Mouse (Mus musculus) G1E (cell line): ENCODE measurements around the gene Kntc1. TPM values are rescaled to one million over a fixed set of nuclear protein-coding genes. Genes with fewer than 3 reads are reported as not detected.

Source experiments
- ATAC-seq: 2 replicates; pipeline ENCODE4 v1.8.0; 2016; ENCODE audit warnings: mild to moderate bottlenecking; ENCODE audit not compliant: insufficient number of reproducible peaks, poor library complexity, low FRiP score, severe bottlenecking; ENCODE audit errors: extremely low read depth
- DNase-seq: peaks from one replicate; pipeline ENCODE4 v3.0.0; 2012; ENCODE audit warnings: low spot score
- H3K27me3 ChIP-seq: 2 replicates; pipeline ENCODE4 v1.6.1; 2012; ENCODE audit warnings: mild to moderate bottlenecking, low read length, inconsistent platforms; ENCODE audit not compliant: insufficient read depth
- H3K36me3 ChIP-seq: replicated peaks from 2 replicates; pipeline ENCODE3; 2012; ENCODE audit warnings: mild to moderate bottlenecking, inconsistent platforms
- H3K4me1 ChIP-seq: 2 replicates; pipeline ENCODE4 v1.6.1; 2012; ENCODE audit warnings: low read depth, low read length, inconsistent platforms, mixed read lengths; ENCODE audit not compliant: insufficient read depth
- H3K4me3 ChIP-seq: 2 replicates; pipeline ENCODE4 v1.5.1; 2012; ENCODE audit warnings: low read depth, mild to moderate bottlenecking, inconsistent platforms, low read length, moderate library complexity, mixed read lengths
- H3K9me3 ChIP-seq: replicated peaks from 2 replicates; pipeline ENCODE4 v1.6.1; 2012; ENCODE audit warnings: inconsistent platforms
- CTCF ChIP-seq: IDR thresholded peaks from 2 replicates; pipeline ENCODE4 v1.5.1; 2012; ENCODE audit warnings: low read depth, low read length, inconsistent platforms, mixed read lengths
- GATA1 ChIP-seq: IDR thresholded peaks from 2 replicates; pipeline ENCODE4 v1.6.1; 2012; ENCODE audit warnings: borderline replicate concordance, low read length, inconsistent platforms, mixed read lengths
- GATA2 ChIP-seq: IDR thresholded peaks from 2 replicates; pipeline ENCODE4 v1.6.1; 2012; ENCODE audit warnings: low read depth, low read length, inconsistent platforms, borderline replicate concordance
- POLR2AphosphoS5 ChIP-seq: IDR thresholded peaks from 2 replicates; pipeline ENCODE4 v1.6.1; 2012; ENCODE audit warnings: low read depth, low read length, inconsistent platforms; ENCODE audit not compliant: insufficient replicate concordance
- TAL1 ChIP-seq: conservative IDR thresholded peaks from 2 replicates; pipeline ENCODE4 v1.6.1; 2012; ENCODE audit warnings: low read depth, low read length, inconsistent platforms, mixed read lengths
- polyA plus RNA-seq: library from polyadenylated mRNA; stranded (reverse); fragments of >175 nt; gene quantifications from 2 replicates; pipeline ENCODE4 v1.2.3, GENCODE M21; 2012
- total RNA-seq, 2 experiments: library from RNA; stranded (forward) in 1 of 2; stranded (reverse) in 1 of 2; fragments of 200-1000 nt in 1 of 2; fragments of >200 nt in 1 of 2; fragmentation: Nextera tagmentation in 1 of 2; gene quantifications; 2 replicates each; pipeline ENCODE4 v1.2.3; 2014 to 2017

Kntc1 gene
- total and polyA plus RNA-seq, 3 experiments, result 3.8 to 117 (median 68.0) TPM

- DNase-seq (no peak), ATAC-seq (no peak)
- TF ChIP-seq GATA2, result no peak
- TF ChIP-seq TAL1, result no peak
- TF ChIP-seq GATA1, result no peak
- no peak for TF ChIP-seq POLR2AphosphoS5
- no peak for TF ChIP-seq CTCF
- Histone ChIP-seq H3K9me3 (no peaks in the 10 kb centered on the region), H3K27me3 (no peaks in the 10 kb centered on the region), H3K4me1 (no peaks in the 10 kb centered on the region), H3K4me3 (no peak overlapping the region), H3K36me3 (peaks cover 93% of the 10 kb centered on the region)
These were observed 43.6 kb downstream of the Kntc1 start for GRCm38 (mm10) chr5:123793081-123793480.

- H3K36me3 ChIP-seq, result peaks cover 96% of the 10 kb centered on the region
- ATAC-seq, result no peak
These were observed 56.8 kb downstream of the Kntc1 start for GRCm38 (mm10) chr5:123806334-123806733.

GRCm38 (mm10) chr5:123808541-123808940, 59.0 kb downstream of the Kntc1 start:
- no peaks in the 10 kb centered on the region for H3K4me1 ChIP-seq
- H3K36me3 ChIP-seq, result peaks cover 96% of the 10 kb centered on the region
- DNase-seq (no peak), ATAC-seq (no peak)
- H3K4me3 ChIP-seq, result no peak overlapping the region
- TF ChIP-seq CTCF (no peak), GATA1 (no peak), POLR2AphosphoS5 (no peak), GATA2 (no peak), TAL1 (no peak)
- H3K27me3 ChIP-seq, result no peaks in the 10 kb centered on the region
- H3K9me3 ChIP-seq, result no peaks in the 10 kb centered on the region

More at GRCm38 (mm10) chr5:123806334-123806733, 56.8 kb downstream of the Kntc1 start:
- Histone ChIP-seq H3K9me3 (no peaks in the 10 kb centered on the region), H3K27me3 (no peaks in the 10 kb centered on the region), H3K4me3 (no peak overlapping the region), H3K4me1 (no peaks in the 10 kb centered on the region)
- TF ChIP-seq GATA2 (no peak), GATA1 (no peak), CTCF (no peak), TAL1 (no peak), POLR2AphosphoS5 (no peak)
- DNase-seq, result no peak

DNA sequence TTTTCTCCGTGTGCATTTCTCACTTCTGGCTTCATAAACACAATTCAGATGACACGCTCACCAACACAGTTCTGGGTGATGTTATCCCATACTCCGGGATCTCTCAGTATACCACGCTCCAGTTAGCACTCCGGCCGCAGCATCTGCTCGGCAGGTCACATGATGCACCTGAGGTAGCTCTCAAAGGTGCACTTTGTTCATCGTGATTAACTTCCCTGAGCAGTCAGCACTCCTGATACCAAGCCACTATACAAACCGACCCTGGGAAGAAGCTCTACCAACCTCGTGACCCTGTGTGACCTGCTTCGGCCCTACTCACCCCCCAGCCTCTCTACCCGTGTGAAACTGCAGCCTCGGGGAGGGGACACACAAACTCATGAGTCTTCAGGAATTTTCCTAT, 59.6 kb downstream of the Kntc1 start:
- no peaks in the 10 kb centered on the region for H3K27me3 ChIP-seq
- H3K4me3 ChIP-seq, result no peak overlapping the region
- no peaks in the 10 kb centered on the region for H3K9me3 ChIP-seq
- ATAC-seq, result no peak
- DNase-seq, result no peak
- peaks cover 98% of the 10 kb centered on the region for H3K36me3 ChIP-seq
- H3K4me1 ChIP-seq, result no peaks in the 10 kb centered on the region
- TF ChIP-seq GATA1 (no peak), TAL1 (no peak), GATA2 (no peak), CTCF (no peak), POLR2AphosphoS5 (no peak)

DNA sequence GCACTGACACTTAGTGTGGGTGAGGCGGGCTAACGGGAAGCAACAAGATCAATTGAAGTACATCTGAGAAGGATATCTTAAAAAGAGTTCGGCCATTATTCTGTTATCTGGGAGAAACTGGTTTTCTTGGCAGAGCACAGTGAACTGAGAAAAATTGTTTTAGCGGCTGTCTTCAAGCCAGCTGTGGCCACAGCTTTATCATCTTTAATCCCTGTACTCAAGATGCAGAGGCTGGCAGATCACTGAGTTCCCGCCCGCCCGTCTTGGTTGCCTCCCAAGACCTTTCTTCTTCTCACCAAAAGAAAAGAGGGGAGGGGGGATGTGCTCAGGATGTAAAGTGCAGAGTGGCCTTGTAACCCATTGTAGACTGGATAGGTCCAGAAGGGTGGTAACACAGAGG, 67.4 kb downstream of the Kntc1 start:
- Histone ChIP-seq H3K4me3 (no peak overlapping the region), H3K27me3 (no peaks in the 10 kb centered on the region), H3K9me3 (no peaks in the 10 kb centered on the region), H3K36me3 (peaks cover 97% of the 10 kb centered on the region), H3K4me1 (no peaks in the 10 kb centered on the region)
- no peak for DNase-seq
- no peak for ATAC-seq
- TF ChIP-seq CTCF, result no peak
- no peak for TF ChIP-seq GATA2
- no peak for TF ChIP-seq POLR2AphosphoS5
- no peak for TF ChIP-seq TAL1
- no peak for TF ChIP-seq GATA1

DNA sequence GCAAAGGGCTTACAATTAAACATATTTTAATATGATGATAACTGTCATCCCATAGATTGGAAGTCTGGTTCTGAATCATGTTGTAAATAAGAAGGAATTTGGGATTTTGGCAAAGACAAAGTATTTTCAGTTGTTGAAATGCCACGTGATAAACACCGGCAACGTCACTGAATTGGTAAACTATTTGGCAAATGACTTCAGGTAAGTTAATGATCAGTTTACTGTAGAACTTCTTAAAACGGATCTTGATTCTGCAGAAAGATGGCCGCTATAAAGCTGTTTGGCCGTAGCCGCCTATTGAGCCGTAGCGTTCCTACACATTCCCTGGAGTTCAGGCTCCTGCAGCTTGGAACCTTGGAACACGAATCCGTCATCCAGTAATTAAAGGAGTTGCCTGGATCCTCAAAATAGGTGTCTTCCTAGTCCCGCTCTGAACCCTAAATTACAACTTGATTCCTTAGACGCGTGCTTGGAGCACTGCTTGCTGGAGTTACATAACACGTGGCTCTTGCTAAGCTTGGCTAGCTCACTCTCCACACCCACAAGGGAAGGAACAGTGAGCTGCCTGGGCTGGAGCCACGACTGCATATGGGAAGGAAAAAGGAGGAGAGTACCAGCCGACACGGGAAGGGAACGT, 69.5 kb downstream of the Kntc1 start:
- H3K4me3 ChIP-seq, result no peak overlapping the region
- DNase-seq (no peak), ATAC-seq (no peak)
- peaks cover 95% of the 10 kb centered on the region for H3K36me3 ChIP-seq
- H3K27me3 ChIP-seq, result no peaks in the 10 kb centered on the region
- H3K4me1 ChIP-seq, result no peaks in the 10 kb centered on the region
- no peaks in the 10 kb centered on the region for H3K9me3 ChIP-seq
- TF ChIP-seq TAL1, result no peak
- no peak for TF ChIP-seq GATA2
- no peak for TF ChIP-seq POLR2AphosphoS5
- TF ChIP-seq GATA1, result no peak
- TF ChIP-seq CTCF, result no peak
